Mouse (Mus musculus) myocyte (in vitro differentiated cells): ENCODE data around the gene Gm21988.

Experiments used
- E2F4 ChIP-seq: IDR thresholded peaks from one replicate; pipeline ENCODE4 v1.6.1; 2011; ENCODE audit warnings: mild to moderate bottlenecking, control low read depth, moderate library complexity; ENCODE audit not compliant: insufficient read depth
- MAX ChIP-seq: IDR thresholded peaks from one replicate; pipeline ENCODE4 v1.6.1; 2011; ENCODE audit warnings: low read depth, mild to moderate bottlenecking, control low read depth
- POLR2A ChIP-seq: IDR thresholded peaks from one replicate; pipeline ENCODE4 v1.6.1; 2011; ENCODE audit warnings: low read depth, mild to moderate bottlenecking, control low read depth, moderate library complexity; ENCODE audit not compliant: insufficient read length
- POLR2AphosphoS2 ChIP-seq: IDR thresholded peaks from one replicate; pipeline ENCODE4 v1.6.1; 2011; ENCODE audit warnings: low read depth, control low read depth; ENCODE audit not compliant: insufficient read length

- TF ChIP-seq MAX (no peak), E2F4 (no peak), POLR2A (no peak), POLR2AphosphoS2 (no peak)
Measured at GRCm38 (mm10) chr11:70218741-70219470, 20.7 kb downstream of the Gm21988 start.
